Comparison of ENCODE assay signal across 13 mouse cellular contexts in the genomic region with DNA sequence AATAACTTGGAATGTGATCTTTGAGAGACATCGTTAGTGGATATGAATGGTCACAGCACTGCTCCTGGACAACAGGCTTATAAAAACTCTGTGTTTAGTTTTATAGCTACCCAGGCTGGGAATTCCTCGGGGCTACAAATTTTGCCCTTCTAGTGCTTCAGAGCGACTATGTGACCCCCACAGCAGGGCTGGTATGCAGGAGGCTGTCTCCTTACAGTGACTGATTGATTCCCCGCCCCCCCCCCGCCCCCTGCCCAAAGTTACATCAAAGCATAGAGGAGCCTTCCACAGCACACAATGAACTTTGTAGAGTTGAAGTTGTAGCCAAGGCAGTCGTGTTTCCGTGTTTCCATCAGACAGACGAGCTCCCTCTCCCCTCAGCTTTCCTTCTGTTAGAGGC.
DNase-seq lines count a peak whose midpoint lies in the region; ATAC-seq and TF ChIP-seq lines count a peak whose summit lies in the region.
"Had no signal": no experiment of that assay in that cellular context is flagged by ENCODE, and none has a peak within 500 bp of the region (broad histone marks: within the 10 kb centered on the region; RNA-seq: fewer than 3 reads in every experiment).

No protein-coding gene starts in this region.

- no peaks in the 10 kb centered on the region for H3K79me2 ChIP-seq in heart, adult 2 months (replicated peaks; ENCODE audit: control insufficient read depth, insufficient read depth, low read length)

- TF ChIP-seq POLR2A in heart, adult 2 months (IDR thresholded peaks at IDR 0.05; ENCODE audit: insufficient read depth, low read depth, low read length), result no peak

- no peaks in the 10 kb centered on the region for H3K27me3 ChIP-seq in heart, embryonic 11.5 days (ENCODE audit: control insufficient read depth, insufficient read depth, low read length)
- H3K27me3 ChIP-seq in heart, adult 2 months (ENCODE audit: control insufficient read depth, insufficient read depth, low read length), result no peaks in the 10 kb centered on the region
- no peaks in the 10 kb centered on the region for H3K27me3 ChIP-seq in embryonic facial prominence, embryonic 14.5 days (replicated peaks; ENCODE audit: control insufficient read depth, insufficient read depth, low read length)
- H3K27me3 ChIP-seq in midbrain, embryonic 12.5 days, result no peaks in the 10 kb centered on the region
- H3K27me3 ChIP-seq in stomach, postnatal 0 days (ENCODE audit: control insufficient read depth, insufficient read depth, low read length), result no peaks in the 10 kb centered on the region
- H3K27me3 ChIP-seq: liver, embryonic 15.5 days; stomach, embryonic 15.5 days had no signal

- 11% methylated on average over 8 of the region's 8 CpGs for WGBS in heart, embryonic 11.5 days (ENCODE audit: insufficient replicate concordance)
- WGBS in heart, adult 2 months, result 33% methylated on average over 8 of the region's 8 CpGs
- 7% methylated on average over 8 of the region's 8 CpGs for WGBS in embryonic facial prominence, embryonic 14.5 days
- WGBS in midbrain, embryonic 12.5 days, result 14% methylated on average over 8 of the region's 8 CpGs
- WGBS in stomach, postnatal 0 days, result 13% methylated on average over 8 of the region's 8 CpGs

- no peak for TF ChIP-seq EP300 in heart, adult 2 months (IDR thresholded peaks at IDR 0.05; ENCODE audit: insufficient read depth, low read depth, low read length)
- TF ChIP-seq EP300 in stomach, postnatal 0 days (optimal IDR thresholded peaks at IDR 0.05), result no peak

- no peak overlapping the region for H3K4me3 ChIP-seq in heart, embryonic 11.5 days (ENCODE audit: low read depth, low read length)
- H3K4me3 ChIP-seq in heart, adult 2 months, result no peak overlapping the region
- no peak overlapping the region for H3K4me3 ChIP-seq in embryonic facial prominence, embryonic 14.5 days (ENCODE audit: low read depth, low read length)
- no peak overlapping the region for H3K4me3 ChIP-seq in midbrain, embryonic 12.5 days
- no peak overlapping the region for H3K4me3 ChIP-seq in stomach, postnatal 0 days (ENCODE audit: low read depth, low read length)
- H3K4me3 ChIP-seq: liver, embryonic 15.5 days; stomach, embryonic 15.5 days had no signal

- H3K4me2 ChIP-seq in heart, embryonic 11.5 days, result peak overlapping the region; percentile 36
- H3K4me2 ChIP-seq in embryonic facial prominence, embryonic 14.5 days (ENCODE audit: low read depth, low read length), result peak overlapping the region; percentile 23
- peak overlapping the region; percentile 11; the same call in 1 of the 2 replicates for H3K4me2 ChIP-seq in midbrain, embryonic 12.5 days (replicated peaks)
- H3K4me2 ChIP-seq in stomach, postnatal 0 days (replicated peaks; ENCODE audit: low read depth), result no peak overlapping the region
- H3K4me2 ChIP-seq: liver, embryonic 15.5 days; stomach, embryonic 15.5 days had no signal

- H3K4me1 ChIP-seq in heart, embryonic 11.5 days (ENCODE audit: control insufficient read depth, insufficient read depth, low read length), result no peaks in the 10 kb centered on the region; the same call in 1 of the 2 replicates
- no peaks in the 10 kb centered on the region for H3K4me1 ChIP-seq in heart, adult 2 months (ENCODE audit: control insufficient read depth, insufficient read depth, low read length)
- H3K4me1 ChIP-seq in embryonic facial prominence, embryonic 14.5 days (ENCODE audit: control insufficient read depth, insufficient read depth, low read length), result no peaks in the 10 kb centered on the region
- H3K4me1 ChIP-seq in midbrain, embryonic 12.5 days, result peaks cover 5% of the 10 kb centered on the region
- no peaks in the 10 kb centered on the region for H3K4me1 ChIP-seq in stomach, postnatal 0 days (replicated peaks; ENCODE audit: control insufficient read depth, insufficient read depth)
- H3K4me1 ChIP-seq: liver, embryonic 15.5 days had no signal

- no peaks in the 10 kb centered on the region for H3K36me3 ChIP-seq in heart, embryonic 11.5 days (ENCODE audit: control insufficient read depth, insufficient read depth, low read length)
- no peaks in the 10 kb centered on the region for H3K36me3 ChIP-seq in heart, adult 2 months (ENCODE audit: control insufficient read depth, insufficient read depth, low read length)
- no peaks in the 10 kb centered on the region for H3K36me3 ChIP-seq in embryonic facial prominence, embryonic 14.5 days (ENCODE audit: control insufficient read depth, insufficient read depth, low read length)
- H3K36me3 ChIP-seq in midbrain, embryonic 12.5 days, result no peaks in the 10 kb centered on the region
- H3K36me3 ChIP-seq in stomach, postnatal 0 days (ENCODE audit: control insufficient read depth, insufficient read depth, low read length), result no peaks in the 10 kb centered on the region
- H3K36me3 ChIP-seq: liver, embryonic 15.5 days; stomach, embryonic 15.5 days had no signal

- ATAC-seq in heart, embryonic 11.5 days (replicated peaks; ENCODE audit: insufficient number of reproducible peaks, low FRiP score, low TSS enrichment), result no peak
- ATAC-seq in embryonic facial prominence, embryonic 14.5 days (ENCODE audit: low read depth), result no peak
- ATAC-seq in midbrain, embryonic 12.5 days (ENCODE audit: low FRiP score, low read depth), result peak; percentile 70
- no peak for ATAC-seq in stomach, postnatal 0 days (ENCODE audit: low FRiP score, low TSS enrichment)
- ATAC-seq: Patski had no signal

- TF ChIP-seq CTCF in heart, adult 2 months (IDR thresholded peaks at IDR 0.05), result no peak
- no peak for TF ChIP-seq CTCF in stomach, postnatal 0 days (IDR thresholded peaks at IDR 0.05; ENCODE audit: low read depth)

- H3K9ac ChIP-seq in heart, embryonic 11.5 days (ENCODE audit: low read depth, low read length), result no peak overlapping the region
- no peak overlapping the region for H3K9ac ChIP-seq in heart, adult 2 months (ENCODE audit: low read depth, low read length)
- H3K9ac ChIP-seq in embryonic facial prominence, embryonic 14.5 days (ENCODE audit: low read depth, low read length), result no peak overlapping the region
- H3K9ac ChIP-seq in midbrain, embryonic 12.5 days (replicated peaks), result no peak overlapping the region
- no peak overlapping the region for H3K9ac ChIP-seq in stomach, postnatal 0 days (ENCODE audit: low read length)
- H3K9ac ChIP-seq: liver, embryonic 15.5 days; stomach, embryonic 15.5 days had no signal

- H3K27ac ChIP-seq in heart, embryonic 11.5 days (ENCODE audit: low read depth, low read length), result no peak overlapping the region
- no peak overlapping the region for H3K27ac ChIP-seq in heart, adult 2 months
- H3K27ac ChIP-seq in embryonic facial prominence, embryonic 14.5 days (replicated peaks; ENCODE audit: low read depth, low read length), result no peak overlapping the region
- H3K27ac ChIP-seq in midbrain, embryonic 12.5 days (replicated peaks), result no peak overlapping the region
- no peak overlapping the region for H3K27ac ChIP-seq in stomach, postnatal 0 days (replicated peaks)
- H3K27ac ChIP-seq: liver, embryonic 15.5 days; stomach, embryonic 15.5 days had no signal

- no peak for DNase-seq in heart, adult 2 months
- DNase-seq in Muller cell, postnatal 12 days (ENCODE audit: inconsistent ontology term), result peak; percentile 23
- DNase-seq in embryonic facial prominence, embryonic 14.5 days (ENCODE audit: low spot score), result no peak
- no peak for DNase-seq in gastrocnemius, postnatal 36 days
- DNase-seq in stomach, postnatal 0 days (ENCODE audit: low spot score), result no peak
- DNase-seq in right cerebral cortex, postnatal 4 days, result no peak
- DNase-seq: adrenal gland, postnatal 25 days; cerebellum, adult 2 months had no signal

- H3K9me3 ChIP-seq in heart, embryonic 11.5 days (replicated peaks; ENCODE audit: control insufficient read depth, low read length), result no peaks in the 10 kb centered on the region
- H3K9me3 ChIP-seq in embryonic facial prominence, embryonic 14.5 days (ENCODE audit: control insufficient read depth, low read length), result no peaks in the 10 kb centered on the region
- no peaks in the 10 kb centered on the region for H3K9me3 ChIP-seq in midbrain, embryonic 12.5 days
- H3K9me3 ChIP-seq in stomach, postnatal 0 days (ENCODE audit: control insufficient read depth, low read length), result no peaks in the 10 kb centered on the region
- H3K9me3 ChIP-seq: liver, embryonic 15.5 days; stomach, embryonic 15.5 days had no signal

- intact Hi-C loops in heart, adult 2 months (cut with DNase I), result no loop called here
- intact Hi-C loops in gastrocnemius, postnatal 36 days (cut with DNase I), result no loop called here
